Mouse (Mus musculus) hindbrain, embryonic 13.5 days (tissue): Measurements from ENCODE around the gene Ifnar1. TPM values are rescaled to one million over a fixed set of nuclear protein-coding genes. Genes with fewer than 3 reads are reported as not detected.

Source experiments
- ATAC-seq: fragments of 200-750 bp; cut with Nextera tagmentation; 2 replicates; pipeline ENCODE4 v1.8.0; 2017; ENCODE audit warnings: moderate TSS enrichment; ENCODE audit not compliant: low FRiP score
- H3K27ac ChIP-seq: fragments of 300-500 bp; sonication (generic); 2 replicates; pipeline ENCODE4 v1.5.1; 2015; ENCODE audit warnings: inconsistent platforms, mild to moderate bottlenecking, moderate library complexity
- H3K27me3 ChIP-seq: fragments of 300-500 bp; sonication (generic); 2 replicates; pipeline ENCODE4 v1.6.1; 2015; ENCODE audit warnings: mild to moderate bottlenecking, inconsistent platforms
- H3K36me3 ChIP-seq: fragments of 300-500 bp; sonication (generic); 2 replicates; pipeline ENCODE4 v1.6.1; 2015; ENCODE audit warnings: mild to moderate bottlenecking, inconsistent platforms
- H3K4me1 ChIP-seq: fragments of 300-500 bp; sonication (generic); replicated peaks from 2 replicates; pipeline ENCODE4 v1.6.1; 2015; ENCODE audit warnings: inconsistent platforms
- H3K4me2 ChIP-seq: fragments of 300-500 bp; sonication (generic); 2 replicates; pipeline ENCODE4 v1.6.1; 2015; ENCODE audit warnings: inconsistent platforms, mild to moderate bottlenecking, moderate library complexity
- H3K4me3 ChIP-seq: fragments of 300-500 bp; sonication (generic); 2 replicates; pipeline ENCODE4 v1.5.1; 2015; ENCODE audit warnings: mild to moderate bottlenecking, inconsistent platforms
- H3K9ac ChIP-seq: fragments of 300-500 bp; sonication (generic); 2 replicates; pipeline ENCODE4 v1.6.1; 2015; ENCODE audit warnings: mild to moderate bottlenecking, inconsistent platforms
- H3K9me3 ChIP-seq: fragments of 300-500 bp; sonication (generic); 2 replicates; pipeline ENCODE4 v1.6.1; 2016; ENCODE audit warnings: inconsistent platforms
- whole genome bisulfite sequencing: fragments of 180-500 bp; shearing (Covaris S2); methylation state at CpG from one replicate; pipeline ENCODE4 v1.1.7; 2015; 5-methylcytosine and 5-hydroxymethylcytosine counted together
- microRNA-seq: library from miRNA; unstranded; fragments of <30 nt; microRNA quantifications from one replicate; pipeline ENCODE4, GENCODE M21; 2016
- polyA plus RNA-seq: library from polyadenylated mRNA; unstranded; fragments of >200 nt; fragmentation: Nextera tagmentation; extraction: Ambion mirVana; gene quantifications from 2 replicates; pipeline ENCODE4 v1.2.1, GENCODE M21; 2015

Gene Ifnar1
- polyA plus RNA-seq, 1 experiment from 2014 or later, result 48.4 TPM

DNA sequence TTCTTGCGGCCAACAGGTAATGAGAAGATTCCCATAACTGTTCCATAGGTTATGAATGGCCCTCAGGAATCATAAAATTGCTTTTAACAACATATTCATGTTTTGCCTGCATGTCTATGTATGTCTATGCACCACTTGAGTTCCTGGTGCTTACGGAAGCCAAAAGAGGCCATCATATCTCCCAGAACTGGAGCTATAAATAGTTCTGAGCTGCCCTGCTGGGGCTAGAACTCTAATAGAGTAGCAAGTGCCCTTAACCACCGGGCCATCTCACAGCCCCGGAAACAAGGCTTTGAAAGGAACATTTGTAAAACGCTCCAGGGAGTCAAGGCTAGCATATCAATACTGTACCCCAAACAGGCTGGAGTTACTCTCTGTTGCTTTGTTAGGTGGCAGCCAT lies 63.5 kb downstream of the Ifnar1 start:
- H3K9ac ChIP-seq, result peak overlapping the region; percentile 47; the same call in 1 of the 2 replicates
- WGBS, result 36% methylated on average over 5 of the region's 5 CpGs

GRCm38 (mm10) chr16:91548996-91549395 lies 64.0 kb downstream of the Ifnar1 start:
- Histone ChIP-seq H3K9ac (peak overlapping the region; percentile 47; the same call in 1 of the 2 replicates), H3K36me3 (no peaks in the 10 kb centered on the region), H3K4me3 (peak overlapping the region; percentile 23), H3K9me3 (no peaks in the 10 kb centered on the region), H3K4me1 (peaks cover 45% of the 10 kb centered on the region), H3K27ac (no peak overlapping the region), H3K27me3 (peaks cover 6% of the 10 kb centered on the region; the same call in 1 of the 2 replicates), H3K4me2 (peak overlapping the region; percentile 76)
- no peak for ATAC-seq
- 57% methylated on average over 2 of the region's 2 CpGs for WGBS

More for the DNA sequence above, 63.5 kb downstream of the Ifnar1 start:
- Histone ChIP-seq H3K27me3 (peaks cover 6% of the 10 kb centered on the region; the same call in 1 of the 2 replicates), H3K27ac (no peak overlapping the region), H3K4me3 (peak overlapping the region; percentile 23), H3K4me1 (peaks cover 41% of the 10 kb centered on the region), H3K9me3 (no peaks in the 10 kb centered on the region), H3K36me3 (no peaks in the 10 kb centered on the region), H3K4me2 (peak overlapping the region; percentile 76)
- ATAC-seq, result no peak

DNA sequence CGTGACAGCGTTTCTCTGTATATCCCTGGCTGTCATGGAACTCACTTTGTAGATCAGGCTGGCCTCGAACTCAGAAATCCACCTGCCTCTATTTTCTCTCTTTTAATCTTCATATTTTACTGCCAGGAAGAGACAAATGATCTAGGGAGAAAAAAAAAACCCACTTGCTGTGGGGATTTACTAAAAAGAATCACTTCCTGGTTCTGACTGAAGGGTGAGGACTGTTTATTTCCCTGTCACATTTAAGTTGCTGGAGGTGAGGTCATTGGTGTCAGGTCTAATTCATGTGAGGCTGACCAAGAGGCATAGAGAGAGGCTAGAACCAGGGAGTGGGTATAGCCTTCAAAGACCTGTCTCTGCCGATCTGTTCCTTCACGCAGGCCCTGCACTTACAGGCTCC lies 64.6 kb downstream of the Ifnar1 start:
- no peaks in the 10 kb centered on the region for H3K36me3 ChIP-seq
- WGBS, result 59% methylated on average over 5 of the region's 5 CpGs
- no peaks in the 10 kb centered on the region for H3K9me3 ChIP-seq
- no peak overlapping the region; the same call in 1 of the 2 replicates for H3K9ac ChIP-seq
- ATAC-seq, result no peak
- peaks cover 47% of the 10 kb centered on the region for H3K4me1 ChIP-seq
- H3K27ac ChIP-seq, result no peak overlapping the region
- no peak overlapping the region for H3K4me3 ChIP-seq
- peaks cover 6% of the 10 kb centered on the region; the same call in 1 of the 2 replicates for H3K27me3 ChIP-seq
- peak overlapping the region; percentile 76; the same call in 1 of the 2 replicates for H3K4me2 ChIP-seq

GRCm38 (mm10) chr16:91551081-91551524 lies 66.1 kb downstream of the Ifnar1 start:
- 76% methylated on average over 10 of the region's 10 CpGs for WGBS
- H3K9me3 ChIP-seq, result no peaks in the 10 kb centered on the region
- no peak overlapping the region for H3K4me3 ChIP-seq
- ATAC-seq, result no peak
- H3K9ac ChIP-seq, result peak overlapping the region; percentile 46; the same call in 1 of the 2 replicates
- H3K4me1 ChIP-seq, result peaks cover 47% of the 10 kb centered on the region
- no peak overlapping the region for H3K4me2 ChIP-seq
- H3K27ac ChIP-seq, result no peak overlapping the region
- peaks cover 14% of the 10 kb centered on the region for H3K36me3 ChIP-seq
- H3K27me3 ChIP-seq, result 0 out of 2 replicates have a peak, but pooled peaks cover under 1% of the 10 kb centered on the region

GRCm38 (mm10) chr16:91552072-91552471 lies 67.0 kb downstream of the Ifnar1 start:
- WGBS, result 59% methylated on average over 9 of the region's 9 CpGs
- H3K9me3 ChIP-seq, result no peaks in the 10 kb centered on the region
- no peaks in the 10 kb centered on the region for H3K27me3 ChIP-seq
- no peak overlapping the region; the same call in 1 of the 2 replicates for H3K27ac ChIP-seq
- H3K9ac ChIP-seq, result 0 out of 2 replicates have a peak overlapping the region, but pooled peaks have one; percentile 46
- H3K4me1 ChIP-seq, result peaks cover 41% of the 10 kb centered on the region
- no peak overlapping the region for H3K4me3 ChIP-seq
- H3K36me3 ChIP-seq, result peaks cover 14% of the 10 kb centered on the region
- ATAC-seq, result no peak
- no peak overlapping the region for H3K4me2 ChIP-seq

DNA sequence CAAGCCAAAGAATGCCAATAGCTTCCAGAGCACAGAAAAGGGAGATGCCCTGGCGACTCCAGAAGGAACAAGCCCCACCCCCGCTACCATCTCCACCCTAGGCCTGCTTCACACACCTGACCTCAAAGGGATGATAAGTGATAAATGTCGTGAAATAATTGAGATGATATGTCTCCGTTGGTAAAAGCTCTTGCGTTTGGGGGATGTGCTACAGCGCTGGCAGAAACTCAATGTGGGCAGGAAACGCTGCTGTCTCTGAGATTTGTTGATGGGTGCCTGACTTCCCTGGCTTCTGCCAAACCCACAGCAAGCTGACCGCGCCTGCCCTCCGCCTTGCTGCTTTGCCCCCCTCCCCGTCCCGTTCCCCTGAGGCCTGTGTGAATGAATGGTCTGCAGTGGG lies 68.6 kb downstream of the Ifnar1 start:
- Histone ChIP-seq H3K36me3 (peaks cover 23% of the 10 kb centered on the region), H3K4me2 (no peak overlapping the region), H3K9ac (peak overlapping the region; percentile 19; the same call in 1 of the 2 replicates), H3K9me3 (no peaks in the 10 kb centered on the region), H3K4me1 (peaks cover 28% of the 10 kb centered on the region), H3K27ac (no peak overlapping the region), H3K4me3 (no peak overlapping the region), H3K27me3 (no peaks in the 10 kb centered on the region)
- WGBS, result 58% methylated on average over 12 of the region's 12 CpGs
- no peak for ATAC-seq

- WGBS, result 88% methylated on average over 8 of the region's 8 CpGs
- Histone ChIP-seq H3K9me3 (no peaks in the 10 kb centered on the region), H3K36me3 (peaks cover 32% of the 10 kb centered on the region)
Measured at GRCm38 (mm10) chr16:91555017-91555605, 70.1 kb downstream of the Ifnar1 start.

DNA sequence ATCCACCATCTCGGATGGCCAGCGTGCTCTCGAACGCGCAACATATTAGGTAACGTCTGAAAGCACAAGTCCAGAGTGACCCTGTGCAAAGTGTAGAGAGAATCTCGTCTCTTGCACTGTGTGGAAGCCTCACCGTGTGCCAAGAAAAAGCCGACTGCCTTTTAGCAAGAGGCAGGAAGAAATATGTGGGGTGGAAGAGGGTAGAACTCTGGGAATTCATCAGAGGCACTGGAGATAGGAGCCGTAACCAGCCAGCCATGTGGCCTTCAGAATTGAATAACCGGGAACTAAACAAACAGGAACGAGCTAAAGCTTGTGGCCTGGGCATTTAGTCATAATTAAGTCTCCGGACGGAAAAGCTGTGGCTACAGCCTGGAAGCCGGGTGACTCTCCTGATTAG lies 71.6 kb downstream of the Ifnar1 start:
- Histone ChIP-seq H3K27me3 (no peaks in the 10 kb centered on the region), H3K9ac (no peak overlapping the region), H3K27ac (no peak overlapping the region), H3K36me3 (peaks cover 41% of the 10 kb centered on the region), H3K4me1 (peaks cover 13% of the 10 kb centered on the region), H3K4me2 (no peak overlapping the region), H3K9me3 (no peaks in the 10 kb centered on the region), H3K4me3 (no peak overlapping the region)
- no peak for ATAC-seq
- WGBS, result 81% methylated on average over 15 of the region's 15 CpGs

More at GRCm38 (mm10) chr16:91555017-91555605, 70.1 kb downstream of the Ifnar1 start:
- Histone ChIP-seq H3K4me2 (no peak overlapping the region), H3K9ac (no peak overlapping the region), H3K4me3 (no peak overlapping the region), H3K27ac (no peak overlapping the region), H3K27me3 (no peaks in the 10 kb centered on the region), H3K4me1 (peaks cover 13% of the 10 kb centered on the region)
- no peak for ATAC-seq

Small RNA genes within 50 kb of the gene (microRNA-seq; reads per million reads assigned to microRNA genes)
- gene Mir6367, result not detected

Other genes starting within 250 kb of the Ifnar1 start
- 21.4 and 29.2 TPM in 2 replicates for gene Olig1, start 215.5 kb upstream of the Ifnar1 start, polyA plus RNA-seq
- 33.2 and 36.3 TPM in 2 replicates for gene Ifnar2, start 112.5 kb upstream of the Ifnar1 start, polyA plus RNA-seq
- not detected in 2 replicates for gene Gm21970, start 93.5 kb upstream of the Ifnar1 start, polyA plus RNA-seq
- 10.1 and 11.1 TPM in 2 replicates for gene Il10rb, start 79.1 kb upstream of the Ifnar1 start, polyA plus RNA-seq
- gene Ifngr2, start 61.8 kb downstream of the Ifnar1 start, polyA plus RNA-seq, result 72.1 and 73.0 TPM in 2 replicates
- gene Tmem50b, start 112.6 kb downstream of the Ifnar1 start, polyA plus RNA-seq, result 69.1 and 69.5 TPM in 2 replicates
- gene Dnajc28, start 133.8 kb downstream of the Ifnar1 start, polyA plus RNA-seq, result 5.2 and 7.0 TPM in 2 replicates
- 62.9 and 67.3 TPM in 2 replicates for gene Gart, start 161.7 kb downstream of the Ifnar1 start, polyA plus RNA-seq
- 138 and 140 TPM in 2 replicates for gene Son, start 162.3 kb downstream of the Ifnar1 start, polyA plus RNA-seq
- gene Donson, start 203.5 kb downstream of the Ifnar1 start, polyA plus RNA-seq, result 18.8 and 21.0 TPM in 2 replicates
- 95.5 and 97.1 TPM in 2 replicates for gene Cryzl1, start 243.7 kb downstream of the Ifnar1 start, polyA plus RNA-seq
- gene Itsn1, start 244.0 kb downstream of the Ifnar1 start, polyA plus RNA-seq, result 54.8 and 55.2 TPM in 2 replicates